Mouse (Mus musculus) megakaryocyte progenitor cell, adult 5-6 weeks (primary cell): ENCODE data around the gene Wdr1. TPM values are rescaled to one million over a fixed set of nuclear protein-coding genes. Genes with fewer than 3 reads are reported as not detected.

Experiments
- total RNA-seq, 2 experiments: library from RNA; stranded (forward) in 1 of 2; stranded (reverse) in 1 of 2; fragments of 157-497, 149-512 nt in 1 of 2; fragments of 200-1000 nt in 1 of 2; gene quantifications; 2 replicates each; pipeline versions ENCODE4 v1.2.3 to v1.2.4; 2015 to 2017

The Wdr1 gene
- total RNA-seq, 2 experiments from 2014 or later: 134 to 209 TPM

Other genes starting within 250 kb of the Wdr1 start
- gene Drd5, start 243.9 kb downstream of the Wdr1 start, total RNA-seq (2015): not detected in 2 replicates
- gene Drd5, start 243.9 kb downstream of the Wdr1 start, total RNA-seq (2017): not detected in 2 replicates
- gene Slc2a9, start 60.1 kb downstream of the Wdr1 start, total RNA-seq (2015): 3.4 and 3.9 TPM in 2 replicates
- gene Slc2a9, start 60.1 kb downstream of the Wdr1 start, total RNA-seq (2017): 4.2 and 9.8 TPM in 2 replicates
- 7.0 and 9.0 TPM in 2 replicates for gene Zfp518b, start 121.6 kb upstream of the Wdr1 start, total RNA-seq (2015)
- 6.9 and 7.0 TPM in 2 replicates for gene Zfp518b, start 121.6 kb upstream of the Wdr1 start, total RNA-seq (2017)